Mouse (Mus musculus) thymus, postnatal 4 days (tissue): ENCODE measurements around the gene Vezf1.

Experiments used
- DNase-seq: peaks from one replicate; pipeline ENCODE4 v3.0.0; 2021

The Vezf1 gene

GRCm38 (mm10) chr11:88129935-88130334, 61.9 kb downstream of the Vezf1 start:
- DNase-seq = no peak

GRCm38 (mm10) chr11:88131847-88132246, 63.8 kb downstream of the Vezf1 start:
- peak; percentile 53 for DNase-seq
